Mouse (Mus musculus) embryonic fibroblast, embryonic 13.5 days (primary cell): ENCODE data around the gene Poc1a.

Experiments used
- CTCF ChIP-seq: IDR thresholded peaks from 2 replicates; pipeline ENCODE4 v1.5.1; 2011; ENCODE audit warnings: mild to moderate bottlenecking, control low read depth, low read length, moderate library complexity, borderline replicate concordance; ENCODE audit not compliant: insufficient read depth
- POLR2A ChIP-seq: IDR thresholded peaks from 2 replicates; pipeline ENCODE4 v1.6.1; 2011; ENCODE audit warnings: low read depth, mild to moderate bottlenecking, control low read depth, low read length, moderate library complexity

DNA sequence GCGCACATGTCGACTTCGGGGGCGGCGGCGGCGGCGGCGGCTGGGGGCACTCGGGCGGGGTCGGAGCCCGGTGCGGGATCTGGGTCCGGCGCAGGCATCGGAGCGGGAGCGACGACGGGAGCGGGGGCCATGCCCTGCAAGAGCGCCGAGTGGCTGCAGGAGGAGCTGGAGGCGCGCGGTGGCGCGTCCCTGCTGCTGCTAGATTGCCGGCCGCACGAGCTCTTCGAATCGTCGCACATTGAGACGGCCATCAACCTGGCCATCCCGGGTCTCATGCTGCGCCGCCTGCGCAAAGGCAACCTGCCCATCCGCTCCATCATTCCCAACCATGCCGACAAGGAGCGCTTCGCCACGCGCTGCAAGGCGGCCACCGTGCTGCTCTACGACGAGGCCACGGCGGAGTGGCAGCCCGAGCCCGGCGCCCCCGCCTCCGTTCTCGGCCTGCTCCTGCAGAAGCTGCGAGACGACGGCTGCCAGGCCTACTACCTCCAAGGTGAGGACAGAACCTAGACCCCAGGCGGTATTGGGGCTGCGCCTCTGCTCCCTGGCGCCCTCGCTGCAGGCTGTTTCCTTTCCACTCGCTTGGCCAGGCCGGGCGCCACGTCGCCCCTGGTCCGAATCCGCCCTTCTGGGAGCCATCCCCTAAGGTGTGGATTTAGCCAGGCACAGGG is 88.1 kb downstream of the Poc1a start:
- TF ChIP-seq POLR2A (no peak), CTCF (no peak)
